8 mouse cellular contexts compared by ENCODE assay signal in the genomic region with DNA sequence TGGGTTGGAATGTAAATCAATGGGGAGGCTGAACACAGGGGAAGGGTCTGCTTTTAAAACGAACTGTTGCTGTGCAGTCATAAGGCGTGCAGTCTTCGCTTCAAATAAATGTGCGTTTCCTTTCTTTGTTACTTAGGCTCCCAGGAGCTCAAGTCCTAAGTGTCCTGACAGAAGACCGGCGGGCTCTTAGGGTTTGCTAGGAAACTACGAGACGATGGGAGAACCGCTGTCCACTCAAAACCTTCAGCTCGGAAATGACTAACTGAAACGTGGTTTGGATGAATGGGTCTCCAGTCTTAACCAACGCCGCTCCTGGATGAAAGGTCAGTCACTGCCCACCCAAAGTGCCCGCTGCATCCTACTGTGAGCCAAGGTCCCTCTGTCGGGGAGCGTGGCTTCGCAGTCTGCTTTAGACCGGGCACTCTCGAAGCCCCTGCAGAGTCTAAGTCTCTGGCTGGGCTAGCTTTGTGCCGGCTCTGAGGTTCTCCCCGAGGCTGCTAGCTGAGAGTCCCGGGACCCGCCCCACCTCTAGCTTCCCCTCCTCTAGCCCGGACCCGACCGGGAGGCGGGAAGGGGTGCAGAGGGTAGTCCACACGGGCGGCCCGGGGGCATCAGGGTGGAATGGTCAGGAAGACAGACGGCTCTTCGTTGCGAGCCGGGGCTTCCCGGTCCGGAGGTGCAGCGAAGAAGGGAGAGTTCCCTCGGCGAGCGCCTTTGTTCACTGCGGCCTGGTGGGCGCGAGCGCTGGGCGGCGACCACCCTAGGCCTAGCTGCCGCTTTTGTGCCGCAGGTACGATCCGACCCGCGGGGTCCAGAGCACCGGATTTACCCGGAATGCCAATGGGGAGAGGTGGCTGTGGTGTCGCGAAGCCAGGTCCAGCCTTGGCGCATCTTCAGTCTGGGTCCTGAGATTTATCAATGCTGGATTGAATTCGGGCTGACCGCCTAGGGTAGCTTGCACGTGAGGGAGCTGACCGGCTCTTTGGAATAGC. TPM values are rescaled to one million over a fixed set of nuclear protein-coding genes. Genes with fewer than 3 reads are reported as not detected.
DNase-seq lines count a peak whose midpoint lies in the region; ATAC-seq and TF ChIP-seq lines count a peak whose summit lies in the region.

No protein-coding gene starts in this region.

- H3K36me3 ChIP-seq in intestine, postnatal 0 days (ENCODE audit: control insufficient read depth, insufficient read depth): no peaks in the 10 kb centered on the region

- TF ChIP-seq POLR2A in bone marrow, adult 2 months (IDR thresholded peaks at IDR 0.05; ENCODE audit: borderline replicate concordance, control insufficient read depth, low read depth, low read length): no peak

- H3K9me3 ChIP-seq in intestine, postnatal 0 days (ENCODE audit: control insufficient read depth): no peaks in the 10 kb centered on the region

- peak overlapping the region; percentile 88 for H3K4me3 ChIP-seq in bone marrow, adult 2 months (replicated peaks; ENCODE audit: control insufficient read depth, low read depth, low read length)
- H3K4me3 ChIP-seq in intestine, postnatal 0 days (ENCODE audit: low read depth, low read length): peak overlapping the region; percentile 55

- peaks cover 1% of the 10 kb centered on the region; the same call in 1 of the 2 replicates for H3K4me1 ChIP-seq in bone marrow, adult 2 months (ENCODE audit: control insufficient read depth, insufficient read depth, low read length)
- H3K4me1 ChIP-seq in intestine, postnatal 0 days (replicated peaks; ENCODE audit: control insufficient read depth, insufficient read depth, low read length): no peaks in the 10 kb centered on the region

- peak; percentile 31; the same call in 1 of the 2 replicates for ATAC-seq in intestine, postnatal 0 days

- no peaks in the 10 kb centered on the region for H3K27me3 ChIP-seq in intestine, postnatal 0 days (replicated peaks; ENCODE audit: control insufficient read depth, insufficient read depth, low read length)

- peak overlapping the region; percentile 93 for H3K27ac ChIP-seq in bone marrow, adult 2 months (ENCODE audit: control insufficient read depth, insufficient read depth, low read depth, low read length, poor library complexity)
- H3K27ac ChIP-seq in intestine, postnatal 0 days (ENCODE audit: low read depth, low read length): peak overlapping the region; percentile 58

- 1% methylated on average over 61 of the region's 61 CpGs for WGBS in bone marrow, adult 2 months
- 1% methylated on average over 61 of the region's 61 CpGs for WGBS in intestine, postnatal 0 days

- H3K9ac ChIP-seq in intestine, postnatal 0 days (ENCODE audit: low read depth, low read length): peak overlapping the region; percentile 45

- DNase-seq in layer of hippocampus, postnatal 25 days (ENCODE audit: extremely low spot score in 1 of 2, low spot score in 1 of 2): peak; percentile 5 to 10
- no peak for DNase-seq in layer of hippocampus, adult 18-20 months (ENCODE audit: low spot score in 2 of 2)
- DNase-seq in gastrocnemius, postnatal 10 days: peak; percentile 30
- peak; percentile 9 for DNase-seq in lung, postnatal 14 days
- DNase-seq in retina, postnatal 7 days (ENCODE audit: low read depth, low spot score): peak; percentile 8
- no peak for DNase-seq in left cerebral cortex, adult 11 months (ENCODE audit: low spot score)

- H3K4me2 ChIP-seq in intestine, postnatal 0 days (replicated peaks; ENCODE audit: low read depth): peak overlapping the region; percentile 78

- no peak for TF ChIP-seq CTCF in bone marrow, adult 2 months (IDR thresholded peaks at IDR 0.05; ENCODE audit: control insufficient read depth, insufficient read depth, low read length)
- no peak for TF ChIP-seq CTCF in intestine, postnatal 0 days (IDR thresholded peaks at IDR 0.05; ENCODE audit: low read depth)

RNA-seq across cellular contexts. Expression of gene B3gnt5, which starts 0.8 kb away (rescaled TPM):
- 1 to 10 TPM in 1 of 2 experiments, under 1 TPM in 1; 0.91 to 1.1 TPM for total RNA-seq in layer of hippocampus, postnatal 25 days (2021)
- under 1 TPM; 0.56 to 0.74 TPM for total RNA-seq in layer of hippocampus, adult 18-20 months (2021)
- 3.3 and 7.9 TPM in 2 replicates for polyA plus RNA-seq in bone marrow, adult 2 months (2011; ENCODE audit: insufficient read depth, insufficient read length, low replicate concordance, missing spikeins)
- total RNA-seq in gastrocnemius, postnatal 10 days (2021): 1 to 10 TPM; 3.0 to 3.4 TPM
- 2.8 and 3.3 TPM in 2 replicates for polyA plus RNA-seq in intestine, postnatal 0 days (2015; fragmentation: Nextera tagmentation; extraction: Ambion mirVana)

RNA-seq across cellular contexts. Expression of gene Lamp3, which starts 54.6 kb away (rescaled TPM):
- under 1 TPM in 1 of 2 experiments, not detected in 1; 0.15 TPM for total RNA-seq in layer of hippocampus, postnatal 25 days (2021)
- under 1 TPM; 0.10 to 0.18 TPM for total RNA-seq in layer of hippocampus, adult 18-20 months (2021)
- not detected in 2 replicates for polyA plus RNA-seq in bone marrow, adult 2 months (2011; ENCODE audit: insufficient read depth, insufficient read length, low replicate concordance, missing spikeins)
- total RNA-seq in gastrocnemius, postnatal 10 days (2021): under 1 TPM in 1 of 2 experiments, not detected in 1; 0.09 TPM
- polyA plus RNA-seq in intestine, postnatal 0 days (2015; fragmentation: Nextera tagmentation; extraction: Ambion mirVana): not detected in 2 replicates

Comparison
In these comparisons a context has a peak if more than half of its experiments do, and no peak if none do; other contexts are left out.
1. DNase-seq: peak in layer of hippocampus, postnatal 25 days (2 of 2), gastrocnemius, postnatal 10 days (single experiment), lung, postnatal 14 days (single experiment) and retina, postnatal 7 days (single experiment); none in layer of hippocampus, adult 18-20 months (0 of 2) and left cerebral cortex, adult 11 months (single experiment).